Comparison of ENCODE assay signal across 8 mouse cellular contexts in genomic region chr12:76405183-76405970, GRCm38 (mm10). TPM values are rescaled to one million over a fixed set of nuclear protein-coding genes. Genes with fewer than 3 reads are reported as not detected.
DNase-seq lines count a peak whose midpoint lies in the region; ATAC-seq and TF ChIP-seq lines count a peak whose summit lies in the region.

No protein-coding gene starts in this region.

- peaks cover 35% of the 10 kb centered on the region for H3K27me3 ChIP-seq in heart, embryonic 13.5 days (replicated peaks)
- H3K27me3 ChIP-seq in liver, postnatal 0 days (ENCODE audit: insufficient read depth, low read length): peaks cover 33% of the 10 kb centered on the region

- H3K4me1 ChIP-seq in cortical plate, adult 2 months (ENCODE audit: control insufficient read depth, insufficient read depth, low read length): peaks cover 3% of the 10 kb centered on the region; the same call in 1 of the 2 replicates
- H3K4me1 ChIP-seq in heart, embryonic 13.5 days: peaks cover 26% of the 10 kb centered on the region
- peaks cover 25% of the 10 kb centered on the region for H3K4me1 ChIP-seq in liver, postnatal 0 days (ENCODE audit: insufficient read depth)

- no peak for ATAC-seq in heart, embryonic 13.5 days (ENCODE audit: extremely low read depth, insufficient number of reproducible peaks, low FRiP score, low TSS enrichment)
- no peak for ATAC-seq in liver, postnatal 0 days

- H3K9me3 ChIP-seq in heart, embryonic 13.5 days: no peaks in the 10 kb centered on the region
- H3K9me3 ChIP-seq in liver, postnatal 0 days (ENCODE audit: low read length): no peaks in the 10 kb centered on the region

- peak overlapping the region; percentile 71 for H3K4me3 ChIP-seq in cortical plate, adult 2 months (ENCODE audit: insufficient read depth, low read length)
- H3K4me3 ChIP-seq in heart, embryonic 13.5 days: peak overlapping the region; percentile 61
- peak overlapping the region; percentile 76 for H3K4me3 ChIP-seq in liver, postnatal 0 days (ENCODE audit: low read depth, low read length)

- no peak overlapping the region for H3K27ac ChIP-seq in cortical plate, adult 2 months (ENCODE audit: insufficient read depth, low read length)
- H3K27ac ChIP-seq in heart, embryonic 13.5 days (replicated peaks): no peak overlapping the region
- H3K27ac ChIP-seq in liver, postnatal 0 days (ENCODE audit: low read depth): no peak overlapping the region

- TF ChIP-seq EP300 in liver, postnatal 0 days (IDR thresholded peaks at IDR 0.05; ENCODE audit: low read depth): no peak

- TF ChIP-seq CTCF in cortical plate, adult 2 months (IDR thresholded peaks at IDR 0.05; ENCODE audit: extremely low read depth, insufficient read depth, low read length): no peak
- no peak for TF ChIP-seq CTCF in liver, postnatal 0 days (IDR thresholded peaks at IDR 0.05; ENCODE audit: low read depth)

- H3K36me3 ChIP-seq in heart, embryonic 13.5 days: no peaks in the 10 kb centered on the region
- H3K36me3 ChIP-seq in liver, postnatal 0 days (replicated peaks; ENCODE audit: insufficient read depth, low read length): no peaks in the 10 kb centered on the region

- H3K9ac ChIP-seq in heart, embryonic 13.5 days: peak overlapping the region; percentile 77
- H3K9ac ChIP-seq in liver, postnatal 0 days (replicated peaks): no peak overlapping the region

- WGBS in heart, embryonic 13.5 days: 3% methylated on average over 64 of the region's 64 CpGs
- 6% methylated on average over 64 of the region's 64 CpGs for WGBS in liver, postnatal 0 days (ENCODE audit: insufficient replicate concordance)

- H3K4me2 ChIP-seq in heart, embryonic 13.5 days: peak overlapping the region; percentile 97
- H3K4me2 ChIP-seq in liver, postnatal 0 days (ENCODE audit: low read depth, low read length): peak overlapping the region; percentile 89

- TF ChIP-seq POLR2A in cortical plate, adult 2 months (IDR thresholded peaks at IDR 0.05; ENCODE audit: extremely low read depth, insufficient read depth, low read length): no peak

- DNase-seq in layer of hippocampus, adult 11-12 months (ENCODE audit: low spot score): peak; percentile 34
- no peak for DNase-seq in layer of hippocampus, adult 9-10 months (ENCODE audit: low spot score)
- peak; percentile 28 for DNase-seq in kidney, postnatal 14 days
- peak; percentile 18 for DNase-seq in liver, postnatal 0 days
- peak; percentile 24 for DNase-seq in ovary, postnatal 36 days (ENCODE audit: low spot score)
- DNase-seq in thymus, postnatal 4 days: peak; percentile 43

RNA-seq across cellular contexts. Expression of gene Hspa2, which starts 1.4 kb away (rescaled TPM):
- polyA plus RNA-seq in cortical plate, adult 2 months (2012; rRNA removed): 47.8 and 52.5 TPM in 2 replicates
- polyA plus RNA-seq in heart, embryonic 13.5 days (2015; fragmentation: Nextera tagmentation; extraction: Ambion mirVana): 15.1 and 15.5 TPM in 2 replicates
- 1.9 and 2.5 TPM in 2 replicates for polyA plus RNA-seq in liver, postnatal 0 days (2015; fragmentation: Nextera tagmentation; extraction: Ambion mirVana)

RNA-seq across cellular contexts. Expression of gene Ppp1r36, which starts 12.0 kb away (rescaled TPM):
- polyA plus RNA-seq in cortical plate, adult 2 months (2012; rRNA removed): 1.3 and 1.8 TPM in 2 replicates
- polyA plus RNA-seq in heart, embryonic 13.5 days (2015; fragmentation: Nextera tagmentation; extraction: Ambion mirVana): 2.0 and 3.1 TPM in 2 replicates
- polyA plus RNA-seq in liver, postnatal 0 days (2015; fragmentation: Nextera tagmentation; extraction: Ambion mirVana): 0.15 and 0.18 TPM in 2 replicates

RNA-seq across cellular contexts. Expression of gene Zbtb1, which starts 35.3 kb away (rescaled TPM):
- 3.5 and 3.7 TPM in 2 replicates for polyA plus RNA-seq in cortical plate, adult 2 months (2012; rRNA removed)
- polyA plus RNA-seq in heart, embryonic 13.5 days (2015; fragmentation: Nextera tagmentation; extraction: Ambion mirVana): 6.3 and 6.4 TPM in 2 replicates
- 2.4 and 2.6 TPM in 2 replicates for polyA plus RNA-seq in liver, postnatal 0 days (2015; fragmentation: Nextera tagmentation; extraction: Ambion mirVana)

RNA-seq across cellular contexts. Expression of gene Zbtb25, which starts 36.0 kb away (rescaled TPM):
- 17.9 and 20.3 TPM in 2 replicates for polyA plus RNA-seq in cortical plate, adult 2 months (2012; rRNA removed)
- polyA plus RNA-seq in heart, embryonic 13.5 days (2015; fragmentation: Nextera tagmentation; extraction: Ambion mirVana): 11.8 and 13.2 TPM in 2 replicates
- 4.3 and 4.4 TPM in 2 replicates for polyA plus RNA-seq in liver, postnatal 0 days (2015; fragmentation: Nextera tagmentation; extraction: Ambion mirVana)
